Mouse (Mus musculus) left cerebral cortex, postnatal 10 days (tissue): Measurements from ENCODE around the gene Cela2a. TPM values are rescaled to one million over a fixed set of nuclear protein-coding genes. Genes with fewer than 3 reads are reported as not detected.

Experiments used
- DNase-seq, 2 experiments: peaks; one replicate each; pipeline ENCODE4 v3.0.0; 2021 to 2022; ENCODE audit warnings: low spot score in 2 of 2, mixed read lengths in 1 of 2; ENCODE audit errors: extremely low spot score in 1 of 2
- intact Hi-C: fragments of 180-260 bp; cut with DNase I; formaldehyde crosslinking; loops from one replicate; pipeline ENCODE4 v1.15.1; 2025
- total RNA-seq, 2 experiments: library from RNA; stranded (reverse); gene quantifications; 2 replicates each; pipeline ENCODE4 v1.2.3; 2021

Cela2a gene
- total RNA-seq, 2 experiments from 2014 or later, result not detected

GRCm38 (mm10) chr4:141816776-141817655, 8.9 kb downstream of the Cela2a start:
- DNase-seq, result no peak
- intact Hi-C loops, result no loop called here

- intact Hi-C loops, result no loop called here
- no peak for DNase-seq
Observed at GRCm38 (mm10) chr4:141816267-141816666, 9.7 kb downstream of the Cela2a start.

GRCm38 (mm10) chr4:141811375-141811774, 14.6 kb downstream of the Cela2a start:
- DNase-seq, result peak in 1 of 2 experiments; percentile 16
- intact Hi-C loops, result no loop called here

GRCm38 (mm10) chr4:141810975-141811374, 15.0 kb downstream of the Cela2a start:
- peak in 1 of 2 experiments; percentile 11 for DNase-seq
- intact Hi-C loops, result no loop called here

GRCm38 (mm10) chr4:141809850-141810464, 16.0 kb downstream of the Cela2a start:
- peak in 1 of 2 experiments; percentile 27 for DNase-seq
- intact Hi-C loops, result no loop called here

- DNase-seq, result peak in 1 of 2 experiments; percentile 14
Observed at GRCm38 (mm10) chr4:141805886-141806285, 20.1 kb downstream of the Cela2a start.

GRCm38 (mm10) chr4:141804105-141804504, 21.9 kb downstream of the Cela2a start:
- intact Hi-C loops, result no loop called here
- peak in 1 of 2 experiments; percentile 27 for DNase-seq

More at GRCm38 (mm10) chr4:141805886-141806285, 20.1 kb downstream of the Cela2a start:
- intact Hi-C loops, result no loop called here

GRCm38 (mm10) chr4:141797545-141797944, 28.4 kb downstream of the Cela2a start:
- DNase-seq, result peak in 1 of 2 experiments; percentile 14
- intact Hi-C loops, result no loop called here

- DNase-seq, result peak in 1 of 2 experiments; percentile 11
- intact Hi-C loops, result no loop called here
Observed at GRCm38 (mm10) chr4:141796954-141797353, 29.0 kb downstream of the Cela2a start.

GRCm38 (mm10) chr4:141796356-141796755, 29.6 kb downstream of the Cela2a start:
- intact Hi-C loops, result no loop called here
- DNase-seq, result peak in 1 of 2 experiments; percentile 31

GRCm38 (mm10) chr4:141794152-141794535, 31.8 kb downstream of the Cela2a start:
- no peak for DNase-seq
- intact Hi-C loops, result no loop called here

- intact Hi-C loops, result no loop called here
- peak; percentile 95 to 97 for DNase-seq
Observed at GRCm38 (mm10) chr4:141793282-141794151, 32.4 kb downstream of the Cela2a start, which contains the start of gene Casp9. Gene Casp9 (plus strand): TSS chr4:141793612.

- DNase-seq, result peak in 1 of 2 experiments; percentile 33
- intact Hi-C loops, result no loop called here
Observed at GRCm38 (mm10) chr4:141792554-141793281, 33.2 kb downstream of the Cela2a start.

- peak in 1 of 2 experiments; percentile 13 for DNase-seq
- intact Hi-C loops, result no loop called here
Observed at GRCm38 (mm10) chr4:141791951-141792350, 34.0 kb downstream of the Cela2a start.

- DNase-seq, result peak in 1 of 2 experiments; percentile 15
- intact Hi-C loops, result no loop called here
Observed at GRCm38 (mm10) chr4:141791486-141791885, 34.5 kb downstream of the Cela2a start.

- peak; percentile 98 for DNase-seq
- intact Hi-C loops, result no loop called here
Observed at GRCm38 (mm10) chr4:141790524-141790990, 35.4 kb downstream of the Cela2a start, which contains the start of gene Dnajc16. Gene Dnajc16 (minus strand): TSS chr4:141790931.

GRCm38 (mm10) chr4:141789564-141790218, 36.3 kb downstream of the Cela2a start:
- no peak for DNase-seq
- intact Hi-C loops, result no loop called here
